Mouse (Mus musculus) thymus, adult 2 months (tissue): Measurements from ENCODE around the gene Gm8871. TPM values are rescaled to one million over a fixed set of nuclear protein-coding genes. Genes with fewer than 3 reads are reported as not detected.
"Not testable (repeated sequence)": the region's sequence is repeated elsewhere in the genome, so short reads cannot be mapped to it uniquely, and the experiment has no call there.

ENCODE experiments used
- DNase-seq: peaks from one replicate; pipeline ENCODE4 v3.0.0; 2021
- H3K27ac ChIP-seq: fragments of 200-500 bp; 2 replicates; pipeline ENCODE4 v1.5.1; 2012; ENCODE audit warnings: low read length, control low read depth; ENCODE audit not compliant: control insufficient read depth, insufficient read depth
- H3K27me3 ChIP-seq: fragments of 200-500 bp; 2 replicates; pipeline ENCODE4 v1.6.1; 2012; ENCODE audit warnings: mild to moderate bottlenecking, low read length, moderate library complexity, mixed read lengths; ENCODE audit not compliant: control insufficient read depth, insufficient read depth
- H3K36me3 ChIP-seq: fragments of 200-500 bp; 2 replicates; pipeline ENCODE4 v1.6.1; 2012; ENCODE audit warnings: mild to moderate bottlenecking, low read length, moderate library complexity; ENCODE audit not compliant: control insufficient read depth, insufficient read depth
- H3K4me1 ChIP-seq: fragments of 200-500 bp; replicated peaks from 2 replicates; pipeline ENCODE4 v1.6.1; 2012; ENCODE audit warnings: low read length; ENCODE audit not compliant: control insufficient read depth, insufficient read depth
- H3K4me3 ChIP-seq: fragments of 200-500 bp; 2 replicates; pipeline ENCODE4 v1.5.1; 2012; ENCODE audit warnings: mild to moderate bottlenecking, low read length, control low read depth, moderate library complexity; ENCODE audit not compliant: control insufficient read depth, insufficient read depth
- WGBS: fragments of 180-500 bp; shearing (Covaris S2); methylation state at CpG from one replicate; pipeline ENCODE4 v1.1.7; 2018; 5-methylcytosine and 5-hydroxymethylcytosine counted together
- polyA plus RNA-seq: library from polyadenylated mRNA; depleted of rRNA; stranded (reverse); fragments of >200 nt; gene quantifications from 2 replicates; pipeline ENCODE4 v1.2.3, GENCODE M21; 2012; rRNA removed

Gene Gm8871
- polyA plus RNA-seq, result not detected in 2 replicates

- DNase-seq, H3K4me1 ChIP-seq, H3K27me3 ChIP-seq, H3K36me3 ChIP-seq, H3K4me3 ChIP-seq, H3K27ac ChIP-seq: not testable (repeated sequence)
- 89% methylated on average over 3 of the region's 3 CpGs for WGBS
Observed at GRCm38 (mm10) chr5:10947505-10947904, at the start of gene Gm8871, which contains the start of gene Gm8857. TSS of gene Gm8871 (plus strand) at chr5:10947805. TSS of gene Gm8857 (plus strand) at chr5:10947807.

DNA sequence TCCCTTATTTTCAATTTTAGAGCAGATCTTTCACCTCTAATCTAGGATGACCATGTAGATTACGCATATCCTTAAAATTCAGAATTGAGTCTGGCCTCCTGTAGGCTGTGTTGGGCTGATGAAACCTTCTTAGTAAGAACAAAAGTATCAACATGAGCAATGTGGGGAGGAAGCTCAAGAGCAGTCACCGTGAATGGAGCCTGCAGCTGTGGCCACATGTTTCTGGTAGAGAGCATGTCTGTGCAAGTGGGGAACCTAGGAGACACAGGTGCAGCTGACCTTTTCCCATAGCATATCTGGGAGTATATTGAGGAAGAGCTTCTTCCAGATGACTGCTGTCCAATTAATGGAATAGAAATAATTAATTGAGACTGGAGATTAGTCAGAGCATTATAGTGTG lies 5.9 kb downstream of the Gm8871 start:
- not testable (repeated sequence) for H3K36me3 ChIP-seq, H3K4me1 ChIP-seq, DNase-seq, H3K27me3 ChIP-seq, H3K27ac ChIP-seq, H3K4me3 ChIP-seq
- WGBS, result 62% methylated on average over 2 of the region's 2 CpGs

DNA sequence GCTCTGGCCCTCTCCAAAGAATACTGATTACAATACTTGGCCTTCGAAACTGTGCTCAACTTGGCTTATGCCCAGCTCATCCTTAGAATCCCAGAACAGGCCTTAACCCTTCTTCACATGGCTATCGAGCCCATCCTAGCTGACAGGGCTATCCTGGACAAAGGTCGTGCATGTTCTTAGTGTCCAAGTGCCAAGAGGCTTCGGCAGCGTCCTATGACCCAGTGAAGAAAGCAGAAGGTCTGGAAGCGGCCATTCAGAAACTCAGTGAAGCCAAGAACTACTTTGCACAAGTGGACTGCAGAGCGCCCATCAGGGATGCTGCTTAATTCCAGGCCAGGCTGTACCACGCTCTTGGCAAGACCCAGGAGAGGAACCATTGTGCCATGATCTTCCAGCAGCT lies 10.5 kb downstream of the Gm8871 start:
- not testable (repeated sequence) for H3K4me3 ChIP-seq, H3K4me1 ChIP-seq, DNase-seq, H3K36me3 ChIP-seq, H3K27ac ChIP-seq, H3K27me3 ChIP-seq
- WGBS, result 97% methylated on average over 6 of the region's 8 CpGs

Other genes with a start within 250 kb of the Gm8871 start
- not detected in 2 replicates for gene Gm8857, start within 50 bp of the Gm8871 start, polyA plus RNA-seq
- gene Gm8879, start 179.8 kb downstream of the Gm8871 start, polyA plus RNA-seq, result not detected in 2 replicates
- not detected in 2 replicates for gene Gm5861, start 235.3 kb downstream of the Gm8871 start, polyA plus RNA-seq